Mouse (Mus musculus): Measurements from ENCODE around the gene Prex1.

Gene Prex1

DNA sequence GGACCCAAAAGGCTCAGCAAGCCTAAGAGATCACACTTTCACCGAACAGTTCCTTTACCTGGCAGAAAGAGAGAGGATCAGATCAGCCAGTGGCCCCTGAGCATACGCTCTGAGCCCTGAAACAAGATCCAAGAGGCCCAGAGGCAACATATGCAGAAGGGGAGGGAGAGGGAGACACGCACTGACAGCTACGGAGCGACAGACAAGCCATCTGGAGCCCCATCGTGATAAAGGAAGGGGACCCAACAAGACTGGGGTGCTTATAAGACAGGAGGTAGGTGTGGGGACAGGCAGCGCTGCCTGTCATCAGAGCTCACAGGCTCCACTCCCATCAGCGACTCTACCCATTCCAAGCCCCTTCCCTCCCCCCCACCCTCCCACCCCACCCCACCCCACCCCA, 27.8 kb downstream of the Prex1 start:
- DNase-seq (ENCODE audit: low read depth, low spot score): no peak

DNA sequence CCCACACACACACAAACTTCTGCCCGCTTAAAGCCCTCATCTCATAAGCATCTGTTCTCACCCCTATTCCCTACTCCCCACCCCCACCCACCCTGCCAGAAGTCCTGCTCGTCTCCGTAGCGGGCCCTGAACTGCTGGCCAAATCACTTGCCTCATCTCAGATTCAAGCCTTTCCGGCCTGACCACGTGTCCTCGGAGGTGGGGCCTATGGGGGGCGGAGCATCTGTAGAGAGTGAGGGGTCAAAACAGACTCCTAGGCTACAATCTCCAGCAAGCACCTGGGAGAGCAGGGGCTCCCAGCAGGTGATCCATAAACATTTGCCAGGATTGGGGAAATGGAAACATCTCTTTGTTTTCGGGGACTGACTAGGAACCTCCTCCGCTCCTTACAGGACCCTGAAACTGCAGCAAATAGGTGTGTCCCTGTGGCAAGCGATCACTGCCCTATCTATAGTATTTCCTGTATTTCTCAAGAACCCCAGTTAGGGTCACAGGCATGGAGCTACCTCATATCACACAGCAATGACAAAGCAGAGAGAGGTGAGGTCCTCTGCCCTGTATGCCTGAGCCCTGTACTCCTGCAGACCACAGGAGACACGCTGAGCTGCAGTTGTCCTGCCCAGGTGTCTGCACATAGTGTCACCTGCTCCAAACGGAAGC, 29.6 kb downstream of the Prex1 start:
- peak; percentile 85 for DNase-seq (ENCODE audit: low read depth, low spot score)

DNA sequence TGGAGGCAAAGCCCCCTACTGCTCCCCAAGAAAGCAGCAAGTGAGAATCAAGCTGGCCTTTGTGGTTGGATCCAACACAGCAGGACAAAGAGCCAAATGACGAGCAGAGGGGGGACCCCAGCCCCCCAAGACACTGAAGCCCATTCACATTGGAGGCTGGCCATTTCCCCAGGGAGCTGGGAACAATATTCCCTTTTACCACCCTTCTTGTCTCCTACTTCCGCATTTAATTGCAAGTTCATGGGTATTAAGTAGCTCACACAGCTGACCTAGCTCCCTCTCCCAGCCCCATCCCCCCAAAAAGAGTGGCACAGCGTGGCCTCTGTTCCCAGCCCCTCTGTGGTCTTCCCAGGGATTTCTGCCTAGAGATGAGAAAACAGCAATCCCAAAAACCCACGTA, 30.8 kb downstream of the Prex1 start:
- DNase-seq (ENCODE audit: low read depth, low spot score): no peak

DNA sequence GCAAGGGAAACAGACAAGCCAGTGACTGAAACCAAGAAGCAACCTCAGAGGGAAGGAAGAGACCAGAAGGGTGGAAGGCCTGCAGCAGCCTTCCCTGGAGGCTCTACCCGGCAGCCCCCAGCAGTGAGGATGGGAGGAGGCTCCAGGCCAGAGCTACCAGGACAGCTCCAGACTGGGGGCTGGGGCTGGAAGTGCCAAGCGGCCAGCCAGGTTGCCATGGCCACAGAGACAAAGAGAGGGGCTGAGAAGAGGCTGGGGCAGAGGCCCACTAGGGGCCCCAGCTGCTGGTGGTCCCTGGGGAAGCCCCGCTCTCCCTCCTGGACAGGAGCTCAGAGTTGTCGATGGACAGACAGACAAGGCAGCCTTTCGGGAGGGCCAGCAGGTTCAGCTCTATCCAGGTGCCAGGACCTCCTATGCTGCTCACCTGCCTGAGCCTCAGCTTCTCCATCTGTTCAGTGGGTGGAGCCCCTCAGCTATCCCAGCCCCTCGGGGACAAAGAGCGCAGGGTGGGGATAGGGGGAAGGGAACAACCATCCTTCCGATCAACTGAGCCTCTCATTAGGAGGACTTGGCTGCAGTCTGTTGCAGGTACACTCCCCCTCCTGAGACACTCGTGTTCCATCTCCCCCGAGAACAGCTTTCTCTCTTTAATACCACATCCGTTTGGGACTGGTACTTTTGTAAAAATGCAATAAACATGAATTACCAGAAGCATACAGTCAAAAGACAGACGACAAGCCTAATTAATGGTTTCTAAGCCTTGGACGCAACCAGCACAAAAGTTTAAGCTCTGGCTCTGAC, 34.5 kb downstream of the Prex1 start:
- DNase-seq (ENCODE audit: low read depth, low spot score): peak; percentile 28

DNA sequence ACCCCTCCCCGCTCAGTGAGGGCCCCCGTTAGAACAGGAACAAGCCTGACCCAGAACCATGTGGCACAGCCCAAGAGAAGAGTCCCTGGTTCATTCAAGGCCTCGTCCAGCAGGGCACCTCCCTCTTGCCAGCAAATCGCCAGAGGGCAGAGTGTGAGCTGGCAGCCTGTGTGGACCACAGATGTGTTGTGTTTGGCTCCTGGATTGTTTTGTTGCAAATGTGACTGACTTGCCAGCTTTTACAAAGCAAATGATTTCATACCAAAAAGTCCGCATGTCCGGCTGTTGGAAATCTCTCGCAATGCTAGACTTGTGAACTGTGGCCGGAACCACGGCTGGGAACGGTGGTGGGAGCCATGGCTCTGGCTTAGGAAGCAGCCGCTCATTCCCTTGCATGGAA, 36.7 kb downstream of the Prex1 start:
- no peak for DNase-seq (ENCODE audit: low read depth, low spot score)

DNA sequence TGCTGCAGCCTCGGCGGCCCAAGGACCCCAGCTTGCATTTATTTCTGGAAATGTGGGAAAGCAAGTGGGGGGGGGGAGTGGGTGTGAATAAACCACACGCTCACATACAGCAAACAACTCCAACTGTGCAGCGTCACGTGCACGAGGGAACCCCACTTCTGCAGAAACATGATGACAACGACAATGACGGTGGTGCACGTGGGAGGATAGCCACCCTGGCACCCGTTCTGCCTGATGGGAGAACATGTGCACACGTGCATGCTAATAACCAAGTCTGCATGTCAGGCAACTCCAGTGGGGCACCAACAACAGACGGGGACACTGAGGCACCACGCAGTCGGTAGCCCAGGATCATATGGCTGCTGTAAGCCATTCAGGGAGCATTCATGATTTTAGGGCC, 37.1 kb downstream of the Prex1 start:
- no peak for DNase-seq (ENCODE audit: low read depth, low spot score)

DNA sequence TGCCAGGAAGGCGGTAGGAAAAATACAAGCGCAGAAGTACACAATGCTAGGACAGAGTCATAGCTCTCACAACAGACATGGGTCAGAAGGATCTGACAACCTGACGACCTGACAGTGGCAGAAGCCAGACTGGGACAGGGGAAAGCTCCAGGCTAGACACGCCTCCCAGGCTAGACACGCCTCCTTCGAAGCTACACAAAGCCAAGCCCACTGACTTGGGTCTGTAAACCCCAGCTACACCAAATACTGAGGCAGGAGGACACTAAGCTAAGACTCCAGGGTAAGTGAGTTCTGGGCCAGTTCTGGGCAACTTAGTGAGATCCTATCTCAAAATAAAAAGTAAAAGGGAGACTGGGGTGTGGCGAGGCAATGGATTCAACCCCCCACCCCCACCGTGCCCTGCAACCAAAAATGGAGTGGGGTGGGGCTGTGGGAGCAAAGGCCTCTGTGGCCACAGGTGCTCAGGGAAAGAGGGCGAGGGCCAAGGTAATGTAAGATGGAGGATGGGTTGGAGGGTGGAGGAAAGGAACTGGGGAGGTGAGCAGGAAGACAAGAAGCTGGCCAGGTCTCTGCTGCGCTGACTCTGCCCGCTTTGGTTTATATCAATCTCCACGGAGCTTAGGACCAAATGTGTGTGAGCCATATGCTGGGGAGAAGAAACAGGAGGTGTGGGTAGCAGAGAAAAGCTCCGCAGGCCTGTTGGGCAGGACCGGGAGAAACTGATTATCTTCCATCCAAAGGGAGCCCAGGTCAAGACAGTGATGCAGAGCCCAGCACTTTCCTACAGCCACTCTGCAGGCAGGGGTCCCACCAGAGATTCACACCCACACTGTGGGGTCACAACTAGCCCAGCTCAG, 37.8 kb downstream of the Prex1 start:
- DNase-seq (ENCODE audit: low read depth, low spot score): peak; percentile 55

DNA sequence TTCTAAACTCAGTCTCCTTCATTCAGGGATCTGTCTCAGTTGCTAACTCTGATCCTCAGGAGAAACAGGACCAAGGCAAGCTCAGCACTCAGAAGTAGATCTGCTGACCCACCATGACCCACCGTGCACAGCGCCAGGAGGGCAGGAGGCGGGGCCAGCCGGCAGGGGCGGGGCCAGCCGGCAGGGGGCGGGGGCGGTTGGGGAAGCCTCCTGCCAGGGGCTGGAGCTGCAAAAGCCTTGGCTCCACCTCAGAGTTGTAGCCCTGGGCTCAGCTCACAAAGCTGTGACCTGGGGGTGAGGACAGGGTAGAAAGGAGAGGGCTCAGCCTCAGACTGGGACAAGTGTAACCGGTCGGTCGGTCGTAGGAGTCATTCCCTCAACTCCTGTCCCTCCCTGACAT, 38.9 kb downstream of the Prex1 start:
- DNase-seq (ENCODE audit: low read depth, low spot score): peak; percentile 36

DNA sequence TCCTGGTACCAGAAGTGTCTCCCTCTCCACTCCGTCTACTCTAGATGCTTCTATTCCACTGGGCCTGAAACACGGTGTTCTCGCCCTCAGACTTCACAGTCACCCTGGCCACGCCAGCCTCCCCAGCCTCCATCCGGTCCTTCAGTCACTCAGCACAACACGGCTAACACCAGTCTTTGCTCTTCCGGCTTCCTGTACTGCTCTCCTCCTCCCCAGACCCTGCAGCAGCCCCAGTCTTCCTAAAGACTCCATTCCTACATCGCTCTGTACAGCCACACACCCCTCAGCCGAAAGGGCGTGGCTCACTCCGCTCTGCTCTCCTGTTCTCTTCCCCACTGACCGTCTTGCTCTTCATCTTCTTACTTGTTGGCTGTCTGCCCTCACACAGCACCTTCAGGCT, 39.7 kb downstream of the Prex1 start:
- DNase-seq (ENCODE audit: low read depth, low spot score): peak; percentile 36

DNA sequence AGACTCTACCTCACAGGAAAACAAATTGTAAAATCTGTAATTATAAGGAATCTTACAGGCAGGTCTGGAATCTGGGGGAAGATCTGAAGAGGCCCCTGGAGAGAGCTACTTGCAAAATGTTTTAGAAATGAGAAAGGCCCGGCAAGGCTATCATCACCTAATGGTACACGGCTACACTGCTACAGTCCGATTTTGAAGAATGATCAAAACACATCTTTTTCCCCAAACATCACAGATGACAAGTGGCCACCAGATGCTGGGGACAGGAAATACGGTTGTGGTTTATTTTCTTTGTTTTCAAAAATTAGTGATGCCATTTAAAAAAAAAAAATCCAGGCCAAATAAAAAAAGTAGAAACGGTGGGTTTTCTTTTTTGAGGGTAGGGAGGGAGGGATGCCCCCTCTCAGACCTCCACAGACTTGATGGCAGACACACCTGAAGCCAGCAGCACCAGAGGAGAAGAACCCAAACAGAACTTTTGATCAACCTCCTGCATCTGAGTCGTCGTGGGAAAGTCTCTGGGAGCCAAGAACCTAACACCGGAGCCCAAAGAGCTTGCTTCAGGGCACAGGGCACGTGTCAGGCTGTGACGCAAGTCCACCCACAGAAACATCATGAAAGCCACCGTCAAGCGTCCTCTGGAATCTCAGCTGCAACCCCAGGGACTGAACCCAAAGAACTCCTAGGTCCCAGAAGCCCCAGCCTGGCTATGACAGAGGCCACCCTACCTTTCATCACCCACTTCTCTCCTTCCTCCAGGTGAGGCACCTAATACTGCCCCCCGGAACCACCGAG, 41.3 kb downstream of the Prex1 start:
- no peak for DNase-seq (ENCODE audit: low read depth, low spot score)

DNA sequence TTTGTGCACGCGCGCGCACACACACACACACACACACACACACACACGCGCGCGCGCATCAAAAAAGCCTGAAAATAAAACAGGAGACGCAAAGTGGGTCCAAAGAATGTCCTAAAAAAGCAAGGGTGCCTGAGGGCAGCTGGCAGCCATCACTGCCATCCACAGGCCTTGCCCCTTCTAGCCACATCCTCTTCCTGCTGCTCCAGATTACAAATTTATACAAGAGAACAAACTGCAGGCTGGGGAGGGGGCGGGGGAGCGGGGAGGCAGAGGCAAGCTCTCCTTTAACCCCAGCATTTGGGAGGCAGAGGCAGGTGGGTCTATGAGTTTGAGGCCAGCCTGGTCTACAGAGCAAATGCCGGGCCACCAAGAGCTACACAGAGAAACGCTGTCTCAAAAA, 42.0 kb downstream of the Prex1 start:
- no peak for DNase-seq (ENCODE audit: low read depth, low spot score)

DNA sequence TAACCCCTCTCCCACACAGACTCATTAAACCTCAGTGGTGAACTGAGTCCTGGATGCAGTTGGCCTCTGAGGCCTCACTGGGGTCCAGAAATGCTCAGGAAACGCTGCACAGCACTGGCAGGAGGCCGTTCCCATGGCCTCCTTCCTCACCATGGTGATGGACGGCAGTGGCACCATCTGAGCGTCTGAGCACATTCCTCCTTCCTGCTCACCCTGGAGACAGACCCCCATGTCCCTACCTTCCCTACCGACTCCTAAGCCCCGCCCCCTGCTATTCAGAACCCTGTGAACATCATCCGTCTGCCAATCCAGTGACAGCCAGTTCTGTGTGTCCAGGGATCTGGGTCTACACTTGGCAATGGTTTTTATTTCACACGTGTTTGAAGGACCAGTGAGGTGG, 42.6 kb downstream of the Prex1 start:
- DNase-seq (ENCODE audit: low read depth, low spot score): no peak

DNA sequence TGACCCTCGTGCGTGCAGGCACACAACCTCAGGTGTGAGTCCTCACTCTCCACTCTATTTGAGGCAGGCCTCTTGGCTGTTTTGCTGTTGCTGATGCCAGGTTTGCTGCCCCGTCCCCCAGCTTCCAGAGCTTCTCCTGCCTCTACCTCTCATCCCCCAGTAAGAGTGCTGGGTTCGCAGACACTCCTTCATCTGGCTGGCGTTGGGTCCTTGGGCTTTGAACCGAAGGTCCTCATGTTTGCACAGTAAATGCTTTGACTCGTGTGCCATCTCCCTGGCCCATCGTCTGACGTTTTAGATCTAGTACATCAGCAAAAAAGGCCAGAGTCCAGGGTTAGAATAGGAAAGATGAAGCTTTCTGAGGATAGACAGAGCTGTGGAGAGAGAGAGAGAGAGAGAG, 43.7 kb downstream of the Prex1 start:
- DNase-seq (ENCODE audit: low read depth, low spot score): no peak

DNA sequence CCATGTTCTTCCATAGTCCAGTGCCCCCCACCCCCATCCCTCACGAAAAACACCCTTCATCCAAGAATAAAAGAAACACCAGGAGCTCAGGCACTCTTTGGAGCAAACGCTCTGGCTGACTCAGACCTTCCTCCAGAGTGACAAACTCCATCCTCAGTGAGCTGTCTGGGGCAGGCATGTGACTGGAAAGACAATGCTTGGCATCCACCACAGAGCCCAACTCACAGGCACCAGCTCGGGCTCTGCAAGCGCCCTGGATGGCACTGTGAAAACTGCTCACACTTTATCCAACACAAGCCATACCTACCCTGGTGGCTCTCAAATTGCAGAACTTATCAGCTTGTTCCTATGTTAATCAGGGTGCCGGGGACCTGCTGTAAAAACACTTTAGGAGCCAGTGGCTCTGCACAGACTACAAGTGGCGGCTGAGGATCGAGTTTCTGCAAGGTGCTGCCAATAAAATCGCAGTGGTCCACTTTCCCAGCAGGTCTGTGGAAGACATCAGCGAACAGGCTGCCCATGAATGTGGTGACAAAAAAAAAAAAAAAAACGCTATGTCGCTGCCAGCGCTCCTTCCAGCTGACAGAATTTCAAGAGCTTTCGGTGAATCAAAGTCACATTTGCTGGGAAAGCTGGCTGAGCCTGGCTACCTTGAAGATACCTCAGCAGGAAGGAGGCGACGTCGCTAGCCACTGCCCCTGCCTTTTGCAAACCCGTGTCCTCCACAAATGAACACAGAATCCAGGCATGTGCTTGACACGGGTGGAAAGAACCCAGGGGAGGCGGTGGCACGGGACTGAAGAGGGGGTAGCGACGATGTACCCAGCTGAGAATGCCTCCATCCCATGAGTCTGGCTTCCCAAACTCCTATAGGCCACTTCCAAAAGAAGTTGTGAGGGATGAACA, 45.6 kb downstream of the Prex1 start:
- no peak for DNase-seq (ENCODE audit: low read depth, low spot score)

DNA sequence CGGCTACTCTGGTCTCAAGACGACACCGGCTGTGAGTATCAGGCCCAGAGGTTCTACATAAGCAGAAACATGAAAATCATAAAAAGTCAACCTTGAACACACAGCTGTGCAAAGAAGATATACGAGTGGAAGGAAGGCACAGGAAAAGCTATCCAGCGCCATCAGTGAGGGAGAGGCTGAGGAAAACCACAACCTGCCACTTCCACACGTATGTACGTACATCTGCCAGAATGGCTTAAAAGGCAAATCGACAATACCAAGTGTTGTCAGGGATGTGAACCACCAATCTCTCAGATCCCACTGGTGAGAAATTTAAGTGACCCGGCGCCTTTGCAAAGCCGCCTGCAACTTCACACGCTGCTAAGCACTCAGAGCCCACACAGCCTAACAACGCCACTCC, 47.5 kb downstream of the Prex1 start:
- no peak for DNase-seq (ENCODE audit: low read depth, low spot score)

DNA sequence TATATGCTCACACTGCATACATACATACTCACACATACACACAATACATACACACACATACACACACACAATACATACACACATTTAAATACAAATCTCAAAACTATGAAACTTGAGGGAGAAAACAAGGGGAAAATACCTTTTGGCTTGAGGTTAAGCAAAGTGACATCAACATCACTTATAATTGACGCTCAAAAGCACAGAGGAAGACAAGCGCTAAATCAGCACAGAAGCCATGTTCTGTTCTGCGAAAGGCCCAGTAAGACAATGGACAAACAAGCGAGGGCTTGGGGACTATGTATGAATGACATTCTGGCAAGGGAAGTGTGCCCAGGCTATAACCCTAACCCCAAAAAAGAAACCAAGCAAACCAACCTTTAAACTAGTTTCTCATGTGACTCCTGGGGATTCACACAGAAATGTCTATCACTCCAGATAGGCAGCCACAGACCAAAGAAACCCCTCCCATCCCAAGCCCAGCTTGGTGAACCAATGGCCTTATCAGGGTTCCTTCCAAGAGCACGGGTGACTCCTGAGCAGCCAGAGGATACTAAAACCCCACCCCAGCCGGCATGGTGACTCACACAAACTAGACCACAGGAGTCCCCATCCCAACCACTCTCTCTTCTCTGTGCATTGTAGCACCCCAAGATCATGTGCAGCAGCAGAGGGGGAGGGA, 48.2 kb downstream of the Prex1 start:
- no peak for DNase-seq (ENCODE audit: low read depth, low spot score)

DNA sequence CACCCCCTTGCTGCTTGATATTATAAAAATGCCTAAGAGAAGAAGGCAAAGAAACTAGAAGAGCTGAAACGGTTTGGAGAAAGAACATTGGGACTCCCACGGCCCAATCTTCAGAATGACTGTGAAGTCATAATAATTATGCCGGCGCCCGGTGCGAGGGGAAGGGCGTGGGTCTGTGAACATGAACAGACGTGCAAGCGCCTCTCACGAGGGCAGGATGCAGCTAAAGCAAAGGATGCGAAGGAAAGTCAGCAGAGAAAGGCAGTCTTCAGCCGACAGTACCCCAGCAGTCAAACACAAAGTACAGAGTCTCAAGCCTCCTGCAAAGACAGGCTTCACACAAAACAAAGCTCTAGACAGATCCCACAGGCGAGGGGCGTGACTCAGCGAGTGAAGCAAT, 49.1 kb downstream of the Prex1 start:
- DNase-seq (ENCODE audit: low read depth, low spot score): no peak

DNA sequence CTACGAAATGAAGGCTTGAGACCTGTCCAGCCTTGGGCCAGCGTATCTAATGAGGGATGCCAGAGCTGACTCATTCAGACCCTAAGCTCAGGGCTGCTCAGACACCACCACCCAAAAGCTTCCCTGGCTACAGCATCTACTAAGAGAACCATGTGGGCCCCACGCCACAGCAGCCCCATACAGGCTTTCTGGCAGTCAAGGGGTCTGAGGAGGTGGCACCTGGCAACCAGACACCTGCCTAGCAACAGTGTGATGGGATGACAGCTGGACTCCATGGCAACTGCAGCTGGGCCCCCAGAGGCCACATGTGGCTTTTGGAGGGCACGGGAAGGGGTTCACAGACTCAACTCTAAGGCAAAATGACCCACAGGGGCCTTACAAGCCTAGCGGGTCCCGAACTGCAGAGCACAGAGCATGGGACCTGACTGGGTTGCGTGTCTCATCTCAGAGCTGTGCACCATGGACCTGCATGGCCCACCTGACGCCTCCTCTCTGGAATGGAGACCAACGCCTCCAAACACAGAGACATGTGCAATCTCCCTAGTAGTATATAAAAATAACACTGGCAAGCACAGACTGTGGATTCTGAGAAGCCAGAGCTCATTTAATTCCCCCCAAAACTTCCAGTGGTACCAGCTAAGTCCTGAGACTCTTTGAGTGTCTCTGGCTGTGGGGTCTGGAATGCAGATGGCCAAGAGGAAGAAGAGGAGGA, 50.2 kb downstream of the Prex1 start:
- DNase-seq (ENCODE audit: low read depth, low spot score): no peak

DNA sequence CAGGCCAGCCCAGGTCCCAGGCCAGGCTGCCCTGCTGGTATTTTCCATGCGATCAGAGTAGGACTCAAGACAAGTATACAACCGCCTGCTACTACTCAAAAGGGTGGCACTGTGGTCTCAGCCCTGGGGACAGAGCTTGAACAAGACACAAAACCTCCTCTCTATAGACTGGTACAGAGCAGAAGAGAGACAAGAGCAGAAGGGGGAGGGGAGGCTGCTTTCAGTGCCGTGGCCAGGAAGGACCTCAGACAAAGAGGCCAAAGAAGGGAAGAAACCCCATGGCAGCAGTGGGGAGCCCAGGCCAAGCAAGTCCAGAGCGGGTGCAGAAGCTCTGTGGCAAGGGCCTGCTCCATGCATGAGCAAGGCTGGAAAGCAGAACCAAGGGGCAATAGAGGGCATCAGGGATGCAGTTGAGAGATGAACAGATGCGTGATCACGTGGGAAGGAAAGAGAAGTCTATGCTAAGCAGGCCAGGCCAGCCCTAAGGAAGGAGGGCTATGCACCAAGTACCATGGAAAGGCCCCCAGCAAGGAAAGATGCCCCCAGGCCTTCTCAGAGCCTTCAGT, 51.0 kb downstream of the Prex1 start:
- DNase-seq (ENCODE audit: low read depth, low spot score): no peak
